Mouse (Mus musculus) liver, adult 2 months (tissue): ENCODE data around the gene Tubb3.

ENCODE experiments used
- CTCF ChIP-seq: fragments of 200-500 bp; IDR thresholded peaks from 2 replicates; pipeline ENCODE4 v1.5.1; 2011; ENCODE audit warnings: low read depth, low read length, control low read depth
- POLR2A ChIP-seq: fragments of 200-500 bp; IDR thresholded peaks from 2 replicates; pipeline ENCODE4 v1.6.1; 2011; ENCODE audit warnings: low read length, control low read depth; ENCODE audit not compliant: insufficient read depth; ENCODE audit errors: extremely low read depth

DNA sequence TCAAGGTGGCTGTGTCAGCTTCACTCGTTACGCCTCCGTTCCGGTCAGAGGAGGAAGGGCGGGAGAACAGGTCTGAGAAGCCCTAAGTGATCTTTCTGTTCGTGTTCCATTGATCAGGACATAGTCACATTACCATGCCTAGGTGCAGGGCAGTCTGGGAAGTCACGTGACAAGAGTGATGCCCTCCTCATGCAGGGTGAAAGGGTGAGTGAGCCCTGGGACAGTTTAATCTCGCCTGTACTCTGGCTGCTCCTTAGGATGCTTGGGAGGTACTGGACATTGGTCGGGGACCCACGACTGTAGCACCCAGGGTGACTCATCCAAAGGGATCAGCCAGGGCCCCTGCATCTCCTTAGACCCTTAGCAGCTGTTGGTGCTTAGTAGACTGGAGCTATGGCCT is 34.8 kb downstream of the Tubb3 start:
- TF ChIP-seq POLR2A (no peak), CTCF (no peak)
